Mouse (Mus musculus): Measurements from ENCODE around the gene Ccnyl1. TPM values are rescaled to one million over a fixed set of nuclear protein-coding genes. Genes with fewer than 3 reads are reported as not detected.

The Ccnyl1 gene
- polyA plus RNA-seq, 1 experiment from 2014 or later, result 3.9 TPM

GRCm38 (mm10) chr1:64676060-64676839, 14.0 kb upstream of the Ccnyl1 start:
- 55% methylated on average over 6 of the region's 6 CpGs for WGBS
- H3K9ac ChIP-seq (ENCODE audit: low read length), result no peak overlapping the region
- no peaks in the 10 kb centered on the region for H3K4me1 ChIP-seq (replicated peaks; ENCODE audit: control insufficient read depth, insufficient read depth)
- DNase-seq (ENCODE audit: low spot score), result no peak
- no peak overlapping the region for H3K4me2 ChIP-seq (replicated peaks; ENCODE audit: low read depth)
- no peak overlapping the region for H3K4me3 ChIP-seq (ENCODE audit: low read depth, low read length)
- no peaks in the 10 kb centered on the region for H3K36me3 ChIP-seq (ENCODE audit: control insufficient read depth, insufficient read depth, low read length)
- no peaks in the 10 kb centered on the region for H3K9me3 ChIP-seq (ENCODE audit: control insufficient read depth, low read length)
- ATAC-seq (ENCODE audit: low FRiP score, low TSS enrichment), result no peak
- H3K27ac ChIP-seq (replicated peaks), result no peak overlapping the region
- TF ChIP-seq CTCF (IDR thresholded peaks at IDR 0.05; ENCODE audit: low read depth) (no peak), EP300 (optimal IDR thresholded peaks at IDR 0.05) (no peak)
- H3K27me3 ChIP-seq (ENCODE audit: control insufficient read depth, insufficient read depth, low read length), result no peaks in the 10 kb centered on the region

- H3K9ac ChIP-seq (ENCODE audit: low read length), result no peak overlapping the region
- no peaks in the 10 kb centered on the region for H3K27me3 ChIP-seq (ENCODE audit: control insufficient read depth, insufficient read depth, low read length)
- no peak overlapping the region for H3K4me3 ChIP-seq (ENCODE audit: low read depth, low read length)
- WGBS, result 91% methylated on average over 3 of the region's 3 CpGs
- no peak for TF ChIP-seq CTCF (IDR thresholded peaks at IDR 0.05; ENCODE audit: low read depth)
- no peak for TF ChIP-seq EP300 (optimal IDR thresholded peaks at IDR 0.05)
- ATAC-seq (ENCODE audit: low FRiP score, low TSS enrichment), result no peak
- no peaks in the 10 kb centered on the region for H3K36me3 ChIP-seq (ENCODE audit: control insufficient read depth, insufficient read depth, low read length)
- H3K9me3 ChIP-seq (ENCODE audit: control insufficient read depth, low read length), result no peaks in the 10 kb centered on the region
- no peak overlapping the region for H3K4me2 ChIP-seq (replicated peaks; ENCODE audit: low read depth)
- no peaks in the 10 kb centered on the region for H3K4me1 ChIP-seq (replicated peaks; ENCODE audit: control insufficient read depth, insufficient read depth)
- DNase-seq (ENCODE audit: low spot score), result no peak
- no peak overlapping the region for H3K27ac ChIP-seq (replicated peaks)
These were observed 8.8 kb upstream of the Ccnyl1 start for GRCm38 (mm10) chr1:64681499-64681898.

GRCm38 (mm10) chr1:64683039-64683438, 7.2 kb upstream of the Ccnyl1 start:
- TF ChIP-seq EP300 (optimal IDR thresholded peaks at IDR 0.05) (no peak), CTCF (IDR thresholded peaks at IDR 0.05; ENCODE audit: low read depth) (no peak)
- ATAC-seq (ENCODE audit: low FRiP score, low TSS enrichment) (no peak), DNase-seq (ENCODE audit: low spot score) (no peak)
- Histone ChIP-seq H3K9me3 (ENCODE audit: control insufficient read depth, low read length) (no peaks in the 10 kb centered on the region), H3K4me3 (ENCODE audit: low read depth, low read length) (no peak overlapping the region), H3K9ac (ENCODE audit: low read length) (no peak overlapping the region), H3K27ac (replicated peaks) (no peak overlapping the region), H3K27me3 (ENCODE audit: control insufficient read depth, insufficient read depth, low read length) (no peaks in the 10 kb centered on the region), H3K36me3 (ENCODE audit: control insufficient read depth, insufficient read depth, low read length) (no peaks in the 10 kb centered on the region), H3K4me1 (replicated peaks; ENCODE audit: control insufficient read depth, insufficient read depth) (no peaks in the 10 kb centered on the region), H3K4me2 (replicated peaks; ENCODE audit: low read depth) (no peak overlapping the region)
- 88% methylated on average over 3 of the region's 3 CpGs for WGBS

GRCm38 (mm10) chr1:64684440-64684839, 5.8 kb upstream of the Ccnyl1 start:
- ATAC-seq (ENCODE audit: low FRiP score, low TSS enrichment), result no peak
- WGBS, result 96% methylated on average over 2 of the region's 2 CpGs
- no peak overlapping the region for H3K4me3 ChIP-seq (ENCODE audit: low read depth, low read length)

GRCm38 (mm10) chr1:64688046-64688445, 2.2 kb upstream of the Ccnyl1 start:
- H3K4me2 ChIP-seq (replicated peaks; ENCODE audit: low read depth), result no peak overlapping the region
- ATAC-seq (ENCODE audit: low FRiP score, low TSS enrichment) (no peak), DNase-seq (ENCODE audit: low spot score) (no peak)
- no peaks in the 10 kb centered on the region for H3K36me3 ChIP-seq (ENCODE audit: control insufficient read depth, insufficient read depth, low read length)
- no peaks in the 10 kb centered on the region for H3K27me3 ChIP-seq (ENCODE audit: control insufficient read depth, insufficient read depth, low read length)
- H3K9me3 ChIP-seq (ENCODE audit: control insufficient read depth, low read length), result no peaks in the 10 kb centered on the region
- no peak overlapping the region for H3K27ac ChIP-seq (replicated peaks)
- no peak overlapping the region for H3K4me3 ChIP-seq (ENCODE audit: low read depth, low read length)
- TF ChIP-seq EP300 (optimal IDR thresholded peaks at IDR 0.05), result no peak
- TF ChIP-seq CTCF (IDR thresholded peaks at IDR 0.05; ENCODE audit: low read depth), result no peak
- no peak overlapping the region for H3K9ac ChIP-seq (ENCODE audit: low read length)
- 84% methylated on average over 4 of the region's 4 CpGs for WGBS
- H3K4me1 ChIP-seq (replicated peaks; ENCODE audit: control insufficient read depth, insufficient read depth), result no peaks in the 10 kb centered on the region; the same call in 1 of the 2 replicates

More at GRCm38 (mm10) chr1:64684440-64684839, 5.8 kb upstream of the Ccnyl1 start:
- Histone ChIP-seq H3K4me1 (replicated peaks; ENCODE audit: control insufficient read depth, insufficient read depth) (no peaks in the 10 kb centered on the region), H3K9ac (ENCODE audit: low read length) (no peak overlapping the region), H3K9me3 (ENCODE audit: control insufficient read depth, low read length) (no peaks in the 10 kb centered on the region), H3K4me2 (replicated peaks; ENCODE audit: low read depth) (no peak overlapping the region), H3K27me3 (ENCODE audit: control insufficient read depth, insufficient read depth, low read length) (no peaks in the 10 kb centered on the region), H3K36me3 (ENCODE audit: control insufficient read depth, insufficient read depth, low read length) (no peaks in the 10 kb centered on the region), H3K27ac (replicated peaks) (no peak overlapping the region)
- TF ChIP-seq CTCF (IDR thresholded peaks at IDR 0.05; ENCODE audit: low read depth) (no peak), EP300 (optimal IDR thresholded peaks at IDR 0.05) (no peak)
- no peak for DNase-seq (ENCODE audit: low spot score)

GRCm38 (mm10) chr1:64689561-64690212, 568 bp upstream of the Ccnyl1 start:
- no peak for TF ChIP-seq EP300 (optimal IDR thresholded peaks at IDR 0.05)
- TF ChIP-seq CTCF (IDR thresholded peaks at IDR 0.05; ENCODE audit: low read depth), result no peak
- WGBS, result 21% methylated on average over 9 of the region's 9 CpGs
- DNase-seq (ENCODE audit: low spot score) (no peak), ATAC-seq (ENCODE audit: low FRiP score, low TSS enrichment) (no peak)
- no peaks in the 10 kb centered on the region for H3K36me3 ChIP-seq (ENCODE audit: control insufficient read depth, insufficient read depth, low read length)
- peak overlapping the region; percentile 89 for H3K4me3 ChIP-seq (ENCODE audit: low read depth, low read length)
- no peaks in the 10 kb centered on the region for H3K27me3 ChIP-seq (ENCODE audit: control insufficient read depth, insufficient read depth, low read length)
- no peak overlapping the region for H3K27ac ChIP-seq (replicated peaks)
- H3K9me3 ChIP-seq (ENCODE audit: control insufficient read depth, low read length), result no peaks in the 10 kb centered on the region
- no peaks in the 10 kb centered on the region; the same call in 1 of the 2 replicates for H3K4me1 ChIP-seq (replicated peaks; ENCODE audit: control insufficient read depth, insufficient read depth)
- peak overlapping the region; percentile 60 for H3K4me2 ChIP-seq (replicated peaks; ENCODE audit: low read depth)
- peak overlapping the region; percentile 1; the same call in 1 of the 2 replicates for H3K9ac ChIP-seq (ENCODE audit: low read length)

Data from stomach, postnatal 0 days (tissue).